Mouse (Mus musculus) liver, adult (tissue): Measurements from ENCODE around the gene Dlg2.

Experiments used
- GATA4 ChIP-seq: IDR thresholded peaks from 2 replicates; pipeline ENCODE4 v1.6.1; 2014; ENCODE audit warnings: mild to moderate bottlenecking, low read length; ENCODE audit not compliant: insufficient replicate concordance

The Dlg2 gene

DNA sequence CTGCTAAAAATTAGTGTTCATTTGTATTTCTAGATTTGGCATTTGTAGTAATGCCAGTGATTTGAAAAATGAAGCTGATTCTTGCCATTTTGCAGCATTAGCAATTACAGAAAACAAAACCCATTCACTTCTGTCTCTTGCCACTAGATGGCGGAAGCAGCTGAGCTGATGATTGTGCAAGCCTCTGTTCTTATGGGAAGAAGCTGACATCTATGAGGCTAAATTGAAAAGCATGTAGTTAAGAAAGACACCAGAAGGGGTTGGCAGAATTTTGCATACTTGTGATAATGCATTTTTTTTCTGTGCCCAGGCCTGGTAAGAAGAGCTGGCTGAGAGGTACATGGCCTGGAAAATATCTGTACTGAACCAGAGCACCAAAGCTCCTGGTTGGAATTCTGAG is 980.7 kb downstream of the Dlg2 start:
- TF ChIP-seq GATA4 = no peak

- TF ChIP-seq GATA4 = no peak
These were observed 984.9 kb downstream of the Dlg2 start for GRCm38 (mm10) chr7:91461352-91461751.

DNA sequence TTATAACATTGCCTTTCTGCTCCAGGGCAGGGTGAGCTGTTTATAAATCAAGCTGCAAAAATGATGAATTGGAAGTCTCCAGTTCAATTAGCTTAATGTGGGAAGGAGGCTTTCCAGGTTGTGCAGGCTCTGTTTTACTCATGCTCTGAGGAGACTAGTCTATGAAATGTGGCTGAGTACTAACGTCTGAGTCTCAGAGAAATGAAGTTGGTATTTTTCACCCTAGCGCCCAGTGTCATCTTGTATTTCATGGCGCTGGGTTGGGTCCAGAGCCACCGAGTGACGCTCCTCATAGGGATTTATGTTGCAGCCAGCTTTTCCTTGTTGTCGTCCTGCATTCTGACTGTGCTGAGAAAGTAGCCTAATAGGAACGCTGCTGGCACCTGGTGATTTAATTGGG is 986.8 kb downstream of the Dlg2 start:
- TF ChIP-seq GATA4 = no peak

DNA sequence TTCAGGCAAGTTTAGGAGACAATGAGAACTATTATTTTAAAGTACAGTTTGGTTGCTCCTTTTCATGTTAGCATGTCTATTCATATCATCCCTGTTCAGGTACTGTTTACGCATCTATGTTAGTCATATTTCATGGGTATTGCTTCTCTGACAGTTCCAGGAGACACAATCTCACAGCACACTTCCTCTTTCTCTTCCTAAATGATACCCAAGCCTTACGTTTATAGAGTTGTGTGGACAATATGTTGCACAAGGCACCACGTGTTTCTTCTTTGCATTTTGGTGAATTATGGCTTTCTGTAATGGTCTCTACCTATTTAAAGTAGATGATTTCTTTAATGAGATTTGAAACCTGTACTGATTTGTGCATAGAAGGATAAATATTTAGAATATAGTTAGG is 990.6 kb downstream of the Dlg2 start:
- no peak for TF ChIP-seq GATA4

GRCm38 (mm10) chr7:91479145-91479544 is 1002.7 kb downstream of the Dlg2 start:
- TF ChIP-seq GATA4 = no peak

- TF ChIP-seq GATA4 = no peak
These were observed 1005.2 kb downstream of the Dlg2 start for GRCm38 (mm10) chr7:91481574-91482197.

- no peak for TF ChIP-seq GATA4
These were observed 1016.8 kb downstream of the Dlg2 start for GRCm38 (mm10) chr7:91493234-91493633.

GRCm38 (mm10) chr7:91495526-91495925 is 1019.1 kb downstream of the Dlg2 start:
- TF ChIP-seq GATA4 = no peak

- TF ChIP-seq GATA4 = no peak
These were observed 1034.6 kb downstream of the Dlg2 start for GRCm38 (mm10) chr7:91511119-91511518.

GRCm38 (mm10) chr7:91514445-91514844 is 1038.0 kb downstream of the Dlg2 start:
- no peak for TF ChIP-seq GATA4

DNA sequence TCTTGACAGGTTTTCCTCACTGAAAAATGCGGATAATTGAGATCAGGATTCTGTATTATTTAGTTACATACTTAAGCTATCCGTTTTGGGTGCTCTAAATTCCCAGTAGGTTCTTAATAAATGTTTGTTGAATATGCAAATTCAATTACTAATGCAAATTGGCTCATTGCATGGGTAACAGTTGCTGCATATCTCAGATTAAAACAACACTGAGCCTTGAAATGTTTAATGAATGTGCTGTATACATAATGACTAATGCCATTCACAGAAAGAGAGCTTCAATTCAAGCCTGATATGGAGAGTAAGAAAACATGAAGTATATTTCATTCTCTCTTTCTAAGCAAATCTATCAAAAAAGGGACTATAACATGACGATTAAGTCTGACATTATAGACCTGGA is 1039.8 kb downstream of the Dlg2 start:
- no peak for TF ChIP-seq GATA4

GRCm38 (mm10) chr7:91525859-91526258 is 1049.4 kb downstream of the Dlg2 start:
- TF ChIP-seq GATA4 = no peak

DNA sequence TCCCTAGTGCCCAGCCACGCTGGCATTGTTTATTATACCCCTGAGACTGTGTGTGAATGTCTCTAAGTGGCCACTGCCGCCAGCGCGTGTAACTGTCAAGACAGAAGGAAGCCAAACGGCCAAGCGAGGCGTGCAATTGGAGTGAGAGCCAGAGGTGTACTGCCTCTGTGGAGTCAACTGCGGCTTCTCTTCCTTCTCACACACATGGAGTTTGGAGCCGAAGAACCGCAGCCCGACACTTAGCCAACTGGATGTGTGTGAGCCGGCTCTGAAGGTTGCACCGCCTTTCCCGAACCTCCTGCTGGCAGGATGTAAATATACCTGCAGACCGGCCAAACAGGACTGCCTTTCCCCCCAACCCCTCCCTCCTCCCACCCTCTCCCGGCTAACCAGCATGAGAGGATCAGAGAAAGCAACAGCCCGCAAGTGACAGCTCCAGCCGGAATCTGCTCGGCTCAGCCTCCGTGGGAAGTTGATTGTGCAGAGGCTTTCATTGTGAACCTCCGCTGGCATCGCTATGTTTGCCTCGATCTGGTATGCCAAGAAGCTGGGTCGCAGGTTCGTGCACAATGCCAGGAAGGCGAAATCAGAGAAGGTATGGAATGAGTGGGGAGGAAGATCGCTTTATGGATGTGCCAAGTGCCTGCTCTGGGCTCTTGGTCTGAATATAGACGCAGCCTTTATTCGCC is 1066.3 kb downstream of the Dlg2 start:
- TF ChIP-seq GATA4 = no peak

DNA sequence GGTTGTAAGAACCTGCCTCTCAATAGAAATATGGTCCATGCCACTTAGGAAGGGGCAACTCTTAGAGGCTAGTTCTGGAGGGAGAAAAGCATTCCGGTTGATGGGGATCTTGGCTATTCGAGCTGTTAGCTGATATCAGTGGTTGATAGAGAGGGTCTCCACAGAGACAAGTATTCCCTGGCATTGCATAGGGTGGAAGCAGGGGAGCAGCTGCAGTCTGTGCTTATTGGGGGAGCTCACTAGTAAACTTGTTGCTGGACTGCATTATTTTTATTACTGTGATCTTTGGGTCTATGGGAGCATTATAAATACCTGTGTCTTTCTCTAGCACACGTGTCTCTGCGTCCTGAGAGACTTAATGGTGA is 1066.8 kb downstream of the Dlg2 start:
- no peak for TF ChIP-seq GATA4

DNA sequence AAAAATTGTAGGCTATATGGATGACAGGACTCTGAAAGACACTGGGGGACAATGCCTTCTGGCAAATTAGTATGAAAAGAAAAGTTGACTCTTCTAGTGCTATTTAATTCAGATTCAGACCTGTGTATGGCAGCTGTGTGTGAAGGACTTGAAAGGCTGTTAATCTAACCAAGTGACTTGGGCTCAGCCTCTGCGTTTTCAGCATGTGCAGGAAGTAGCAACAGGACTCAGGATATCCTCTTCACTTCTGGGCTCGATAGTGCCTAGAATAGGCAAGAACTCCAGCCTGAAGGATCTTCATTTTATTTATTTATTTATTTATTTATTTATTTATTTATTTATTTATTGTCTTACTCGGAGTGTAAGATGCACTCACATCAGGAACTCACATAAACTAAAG is 1068.1 kb downstream of the Dlg2 start:
- TF ChIP-seq GATA4 = no peak

DNA sequence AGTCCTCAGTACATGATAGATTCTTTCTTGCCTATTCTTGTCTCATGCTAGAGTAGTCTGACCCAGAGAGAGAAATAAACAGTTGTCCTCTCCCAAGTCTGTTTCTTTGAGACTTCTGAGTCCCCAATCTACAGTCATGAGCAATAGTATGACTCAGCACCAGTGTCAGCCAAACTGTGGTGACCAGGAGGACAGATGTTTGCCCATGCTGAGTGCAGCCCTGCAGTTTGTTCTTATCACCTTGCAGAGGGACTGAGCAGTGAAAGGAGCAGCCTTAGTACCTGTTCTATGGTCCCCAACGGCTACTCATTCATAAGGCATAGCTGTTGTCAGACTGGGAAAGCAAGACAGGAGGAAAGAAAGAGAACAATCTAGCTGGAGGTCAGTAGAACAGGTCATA is 1072.3 kb downstream of the Dlg2 start:
- TF ChIP-seq GATA4 = no peak

DNA sequence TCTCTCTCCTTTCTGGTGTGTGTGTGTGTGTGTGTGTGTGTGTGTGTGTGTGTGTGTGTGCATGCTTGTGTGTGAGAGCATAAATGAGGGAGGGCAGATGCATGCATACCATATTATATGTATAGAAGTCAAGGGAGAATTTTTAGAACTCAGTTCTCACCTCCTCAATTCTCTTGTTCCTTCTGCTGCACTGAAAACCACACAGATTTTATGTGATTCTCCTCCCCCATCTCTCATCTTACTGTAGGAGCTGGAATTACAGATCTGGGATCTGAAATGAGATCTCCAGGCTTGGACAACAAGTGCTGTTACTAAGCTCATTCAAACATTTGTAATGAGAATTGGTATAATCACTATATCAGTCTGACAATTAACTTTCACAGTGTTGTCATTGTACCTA is 1081.1 kb downstream of the Dlg2 start:
- no peak for TF ChIP-seq GATA4
